Mouse (Mus musculus): ENCODE results near the gene Bcdin3d. TPM values are rescaled to one million over a fixed set of nuclear protein-coding genes. Genes with fewer than 3 reads are reported as not detected.

Bcdin3d gene
- polyA plus RNA-seq, 1 experiment from 2014 or later: 2.9 TPM

Other genes with a start within 250 kb of the Bcdin3d start
- gene Kcnh3, start 249.9 kb downstream of the Bcdin3d start, polyA plus RNA-seq (2018): not detected in 3 replicates
- gene Mcrs1, start 222.8 kb downstream of the Bcdin3d start, polyA plus RNA-seq (2018): 13.4 to 26.0 TPM (median 25.2 TPM) in 3 replicates
- 6.5 to 9.7 TPM (median 7.5 TPM) in 3 replicates for gene Prpf40b, start 179.6 kb downstream of the Bcdin3d start, polyA plus RNA-seq (2018)
- not detected in 3 replicates for gene Fam186b, start 178.8 kb downstream of the Bcdin3d start, polyA plus RNA-seq (2018)
- gene Fmnl3, start 104.2 kb downstream of the Bcdin3d start, polyA plus RNA-seq (2018): 7.2 to 21.2 TPM (median 8.2 TPM) in 3 replicates
- 449 to 584 TPM (median 516 TPM) in 3 replicates for gene Tmbim6, start 81.8 kb downstream of the Bcdin3d start, polyA plus RNA-seq (2018)
- gene Nckap5l, start 17.0 kb downstream of the Bcdin3d start, polyA plus RNA-seq (2018): 8.4 to 21.0 TPM (median 16.3 TPM) in 3 replicates
- gene Faim2, start 53.4 kb upstream of the Bcdin3d start, polyA plus RNA-seq (2018): not detected in 3 replicates
- not detected in 3 replicates for gene Aqp2, start 104.3 kb upstream of the Bcdin3d start, polyA plus RNA-seq (2018)
- not detected in 3 replicates for gene Aqp5, start 116.1 kb upstream of the Bcdin3d start, polyA plus RNA-seq (2018)
- gene Aqp6, start 126.7 kb upstream of the Bcdin3d start, polyA plus RNA-seq (2018): not detected in 3 replicates
- gene Racgap1, start 176.9 kb upstream of the Bcdin3d start, polyA plus RNA-seq (2018): 9.7 to 21.3 TPM (median 17.1 TPM) in 3 replicates
- gene Asic1, start 195.6 kb upstream of the Bcdin3d start, polyA plus RNA-seq (2018): 0.13 TPM in 1 of 3 replicates, not detected in the others
- 13.0 to 15.0 TPM (median 14.7 TPM) in 3 replicates for gene Smarcd1, start 227.4 kb upstream of the Bcdin3d start, polyA plus RNA-seq (2018)
- not detected in 3 replicates for gene Gm17349, start 230.8 kb upstream of the Bcdin3d start, polyA plus RNA-seq (2018)
- gene Gpd1, start 242.8 kb upstream of the Bcdin3d start, polyA plus RNA-seq (2018): 1.3 to 1.9 TPM (median 1.5 TPM) in 3 replicates